Mouse (Mus musculus) kidney, postnatal 0 days (tissue): ENCODE results near the gene Tceanc2. TPM values are rescaled to one million over a fixed set of nuclear protein-coding genes. Genes with fewer than 3 reads are reported as not detected.

Experiments
- ATAC-seq: fragments of 200-750 bp; cut with Nextera tagmentation; replicated peaks from 2 replicates; pipeline ENCODE4 v1.8.0; 2017; ENCODE audit warnings: low read depth, moderate number of reproducible peaks, moderate TSS enrichment, moderate library complexity; ENCODE audit not compliant: low FRiP score
- DNase-seq: peaks from one replicate; pipeline ENCODE4 v3.0.0-alpha.2; 2016; ENCODE audit warnings: low spot score
- H3K27ac ChIP-seq: fragments of 300-500 bp; sonication (generic); 2 replicates; pipeline ENCODE4 v1.5.1; 2014; ENCODE audit warnings: mild to moderate bottlenecking
- H3K27me3 ChIP-seq: fragments of 300-500 bp; sonication (generic); 2 replicates; pipeline ENCODE4 v1.6.1; 2014; ENCODE audit warnings: low read length, mixed read lengths; ENCODE audit not compliant: insufficient read depth
- H3K36me3 ChIP-seq: fragments of 300-500 bp; sonication (generic); 2 replicates; pipeline ENCODE4 v1.6.1; 2014; ENCODE audit warnings: low read length, mixed read lengths; ENCODE audit not compliant: insufficient read depth
- H3K4me1 ChIP-seq: fragments of 300-500 bp; sonication (generic); replicated peaks from 2 replicates; pipeline ENCODE4 v1.6.1; 2014; ENCODE audit warnings: antibody characterized with exemption, low read length, mixed read lengths; ENCODE audit not compliant: insufficient read depth
- H3K4me2 ChIP-seq: fragments of 300-500 bp; sonication (generic); 2 replicates; pipeline ENCODE4 v1.6.1; 2014; ENCODE audit warnings: mild to moderate bottlenecking, low read length, moderate library complexity, mixed read lengths
- H3K4me3 ChIP-seq: fragments of 300-500 bp; sonication (generic); replicated peaks from 2 replicates; pipeline ENCODE4 v1.5.1; 2014; ENCODE audit warnings: low read depth, low read length
- H3K9ac ChIP-seq: fragments of 300-500 bp; sonication (generic); 2 replicates; pipeline ENCODE4 v1.6.1; 2014; ENCODE audit warnings: low read depth, low read length
- H3K9me3 ChIP-seq: fragments of 300-500 bp; sonication (generic); replicated peaks from 2 replicates; pipeline ENCODE4 v1.6.1; 2016; ENCODE audit warnings: low read length, inconsistent platforms, mixed read lengths
- CTCF ChIP-seq: IDR thresholded peaks from 2 replicates; pipeline ENCODE4 v1.5.1; 2016; ENCODE audit warnings: antibody characterized with exemption, low read depth, mild to moderate bottlenecking, moderate library complexity
- WGBS: fragments of 180-500 bp; shearing (Covaris S2); extraction: QIAGEN DNeasy Blood & Tissue Kit; methylation state at CpG from one replicate; pipeline ENCODE4 v1.1.7; 2014; 5-methylcytosine and 5-hydroxymethylcytosine counted together
- polyA plus RNA-seq: library from polyadenylated mRNA; unstranded; fragments of >200 nt; fragmentation: Nextera tagmentation; extraction: Ambion mirVana; gene quantifications from 2 replicates; pipeline ENCODE4 v1.2.1, GENCODE M21; 2015

Tceanc2 gene
- polyA plus RNA-seq, 1 experiment from 2014 or later: 37.4 TPM

GRCm38 (mm10) chr4:107211936-107212335 lies 33.0 kb upstream of the Tceanc2 start:
- Histone ChIP-seq H3K4me2 (no peak overlapping the region), H3K27ac (no peak overlapping the region), H3K4me3 (no peak overlapping the region), H3K9me3 (no peaks in the 10 kb centered on the region), H3K36me3 (0 out of 2 replicates have a peak, but pooled peaks cover 9% of the 10 kb centered on the region), H3K27me3 (no peaks in the 10 kb centered on the region), H3K9ac (no peak overlapping the region), H3K4me1 (no peaks in the 10 kb centered on the region)
- ATAC-seq: no peak
- TF ChIP-seq CTCF: no peak
- DNase-seq: no peak
- WGBS: 84% methylated on average over 5 of the region's 5 CpGs

DNA sequence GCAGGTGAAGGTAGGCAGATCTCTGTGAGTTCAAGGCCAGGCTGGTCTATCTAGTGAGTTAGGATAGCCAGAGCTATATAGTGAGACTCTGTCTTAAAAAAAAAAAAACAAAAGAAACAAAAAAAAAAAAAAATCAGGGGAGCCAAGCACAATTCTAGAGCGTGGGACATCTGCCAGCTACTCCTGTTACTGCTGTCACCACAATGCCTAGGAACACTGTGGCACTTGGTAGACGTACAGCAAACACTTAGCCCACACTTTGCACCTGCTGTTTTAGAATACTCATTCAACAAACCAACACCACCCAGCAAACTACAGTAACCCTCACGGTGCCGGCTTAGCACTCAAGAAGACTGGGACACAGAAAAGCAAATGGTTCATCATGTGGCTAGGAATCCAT lies 32.5 kb upstream of the Tceanc2 start:
- TF ChIP-seq CTCF: no peak
- H3K9me3 ChIP-seq: no peaks in the 10 kb centered on the region
- no peak overlapping the region for H3K27ac ChIP-seq
- no peaks in the 10 kb centered on the region for H3K4me1 ChIP-seq
- no peak overlapping the region for H3K9ac ChIP-seq
- DNase-seq: no peak
- no peak overlapping the region for H3K4me2 ChIP-seq
- no peak overlapping the region for H3K4me3 ChIP-seq
- H3K36me3 ChIP-seq: 0 out of 2 replicates have a peak, but pooled peaks cover 9% of the 10 kb centered on the region
- H3K27me3 ChIP-seq: no peaks in the 10 kb centered on the region
- no peak for ATAC-seq
- WGBS: 74% methylated on average over 4 of the region's 4 CpGs

DNA sequence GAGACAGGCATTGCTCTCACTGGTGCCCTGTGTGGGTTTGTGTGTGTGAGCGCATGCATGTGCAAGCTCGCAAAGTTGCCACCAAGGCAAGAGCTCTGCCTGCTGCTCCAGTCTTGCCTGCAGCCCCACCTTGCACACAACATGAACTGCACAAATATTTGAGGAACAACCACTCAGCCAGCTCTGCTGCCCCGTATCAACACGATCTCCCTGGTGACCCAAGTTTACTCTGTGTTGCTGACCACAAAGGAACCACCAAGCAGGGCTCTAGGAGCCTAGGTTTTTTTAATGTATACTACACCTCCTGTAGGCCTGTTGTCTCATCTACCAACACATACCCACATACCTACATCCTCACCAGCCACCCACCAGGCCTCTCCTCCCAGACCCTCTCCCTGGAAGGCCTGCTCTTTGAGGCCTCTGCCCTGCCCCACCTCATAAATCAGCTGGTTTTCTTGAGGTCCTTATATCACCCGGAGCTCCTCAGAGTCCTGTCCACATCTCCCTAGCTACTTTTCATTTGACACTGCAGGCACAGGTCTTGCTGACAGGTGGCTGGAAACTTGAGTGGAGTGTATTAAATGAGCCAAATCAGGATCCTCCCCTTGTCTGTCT lies 31.7 kb upstream of the Tceanc2 start:
- WGBS: 48% methylated on average over 5 of the region's 5 CpGs
- H3K27ac ChIP-seq: no peak overlapping the region
- H3K4me3 ChIP-seq: no peak overlapping the region
- no peaks in the 10 kb centered on the region for H3K27me3 ChIP-seq
- DNase-seq (peak; percentile 47), ATAC-seq (no peak)
- no peak overlapping the region for H3K9ac ChIP-seq
- H3K4me1 ChIP-seq: no peaks in the 10 kb centered on the region
- 0 out of 2 replicates have a peak, but pooled peaks cover 9% of the 10 kb centered on the region for H3K36me3 ChIP-seq
- H3K4me2 ChIP-seq: no peak overlapping the region
- no peak for TF ChIP-seq CTCF
- no peaks in the 10 kb centered on the region for H3K9me3 ChIP-seq

DNA sequence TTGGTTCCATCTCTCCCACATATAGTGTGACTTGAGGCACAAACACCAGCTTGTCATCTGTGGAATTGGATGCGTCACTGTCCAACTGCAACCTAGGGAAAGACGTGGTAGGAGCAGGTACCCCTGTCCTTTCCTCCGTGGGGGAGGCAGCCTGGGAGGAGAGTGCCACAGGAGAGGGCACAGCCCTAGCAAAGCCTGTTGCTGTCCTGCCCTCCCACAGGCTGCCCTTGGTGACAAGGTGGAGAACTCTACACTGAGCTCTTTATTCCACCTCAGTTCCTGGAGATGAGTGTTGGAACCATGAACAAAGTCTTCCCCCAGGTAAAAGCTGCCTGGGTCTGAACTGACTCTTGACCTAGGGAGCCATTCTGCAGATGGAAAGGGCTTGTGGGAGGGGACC lies 30.0 kb upstream of the Tceanc2 start, which contains the start of gene Ldlrad1:
Ldlrad1 (plus strand) TSS at position 301 of the 400 bp plus-strand sequence.
- ATAC-seq (no peak), DNase-seq (no peak)
- Histone ChIP-seq H3K4me1 (no peaks in the 10 kb centered on the region), H3K27me3 (no peaks in the 10 kb centered on the region), H3K27ac (no peak within 1 kb of the TSS), H3K9me3 (no peaks in the 10 kb centered on the region), H3K4me3 (no peak within 1 kb of the TSS), H3K36me3 (peaks cover 22% of the 10 kb centered on the region; the same call in 1 of the 2 replicates), H3K4me2 (no peak within 1 kb of the TSS), H3K9ac (no peak within 1 kb of the TSS)
- no peak for TF ChIP-seq CTCF
- WGBS: 66% methylated on average over 3 of the region's 3 CpGs

GRCm38 (mm10) chr4:107207016-107207415 lies 28.1 kb upstream of the Tceanc2 start:
- no peak overlapping the region for H3K9ac ChIP-seq
- H3K4me2 ChIP-seq: no peak overlapping the region
- H3K4me1 ChIP-seq: no peaks in the 10 kb centered on the region
- no peak overlapping the region for H3K4me3 ChIP-seq
- H3K27me3 ChIP-seq: no peaks in the 10 kb centered on the region
- TF ChIP-seq CTCF: no peak
- H3K36me3 ChIP-seq: peaks cover 34% of the 10 kb centered on the region
- ATAC-seq (no peak), DNase-seq (no peak)
- H3K9me3 ChIP-seq: no peaks in the 10 kb centered on the region
- 89% methylated on average over 2 of the region's 2 CpGs for WGBS
- no peak overlapping the region for H3K27ac ChIP-seq

- TF ChIP-seq CTCF: no peak
- Histone ChIP-seq H3K4me2 (no peak overlapping the region), H3K9me3 (no peaks in the 10 kb centered on the region), H3K9ac (no peak overlapping the region), H3K27ac (no peak overlapping the region), H3K4me3 (no peak overlapping the region), H3K4me1 (no peaks in the 10 kb centered on the region), H3K36me3 (peaks cover 57% of the 10 kb centered on the region), H3K27me3 (no peaks in the 10 kb centered on the region)
- ATAC-seq (no peak), DNase-seq (no peak)
- 83% methylated on average over 7 of the region's 7 CpGs for WGBS
Observed at GRCm38 (mm10) chr4:107203001-107203400, 24.1 kb upstream of the Tceanc2 start.

- 95% methylated on average over 3 of the region's 3 CpGs for WGBS
- TF ChIP-seq CTCF: no peak
- ATAC-seq (no peak), DNase-seq (no peak)
- Histone ChIP-seq H3K9ac (no peak overlapping the region), H3K4me1 (no peaks in the 10 kb centered on the region), H3K27me3 (no peaks in the 10 kb centered on the region), H3K4me2 (no peak overlapping the region), H3K4me3 (no peak overlapping the region), H3K36me3 (peaks cover 58% of the 10 kb centered on the region), H3K27ac (no peak overlapping the region), H3K9me3 (no peaks in the 10 kb centered on the region)
Observed at GRCm38 (mm10) chr4:107201779-107202178, 22.9 kb upstream of the Tceanc2 start.
